Mouse (Mus musculus) embryonic facial prominence, embryonic 11.5 days (tissue): ENCODE results near the gene Mtg1. TPM values are rescaled to one million over a fixed set of nuclear protein-coding genes. Genes with fewer than 3 reads are reported as not detected.
A peak's percentile ranks its signal among the peaks of the same experiment; 100 is the strongest.

Experiments
- ATAC-seq: fragments of 200-750 bp; cut with Nextera tagmentation; replicated peaks from 2 replicates; pipeline ENCODE4 v1.8.0; 2017; ENCODE audit warnings: low read depth; ENCODE audit not compliant: insufficient number of reproducible peaks, low FRiP score, low TSS enrichment
- DNase-seq: peaks from one replicate; pipeline ENCODE4 v3.0.0-alpha.2; 2015; ENCODE audit warnings: low spot score
- H3K27ac ChIP-seq: fragments of 300-500 bp; sonication (generic); replicated peaks from 2 replicates; pipeline ENCODE4 v1.5.1; 2014; ENCODE audit warnings: mild to moderate bottlenecking, low read depth, low read length, control low read depth
- H3K27me3 ChIP-seq: fragments of 300-500 bp; sonication (generic); 2 replicates; pipeline ENCODE4 v1.6.1; 2014; ENCODE audit warnings: mild to moderate bottlenecking, low read length, moderate library complexity, mixed read lengths; ENCODE audit not compliant: control insufficient read depth, insufficient read depth
- H3K36me3 ChIP-seq: fragments of 300-500 bp; sonication (generic); replicated peaks from 2 replicates; pipeline ENCODE4 v1.6.1; 2014; ENCODE audit warnings: low read depth, mild to moderate bottlenecking, low read length, moderate library complexity, mixed read lengths; ENCODE audit not compliant: control insufficient read depth, insufficient read depth
- H3K4me1 ChIP-seq: fragments of 300-500 bp; sonication (generic); 2 replicates; pipeline ENCODE4 v1.6.1; 2014; ENCODE audit warnings: low read length, mixed read lengths; ENCODE audit not compliant: control insufficient read depth, insufficient read depth
- H3K4me2 ChIP-seq: fragments of 300-500 bp; sonication (generic); 2 replicates; pipeline ENCODE4 v1.6.1; 2014; ENCODE audit warnings: low read depth, mild to moderate bottlenecking, control low read depth, low read length, moderate library complexity
- H3K4me3 ChIP-seq: fragments of 300-500 bp; sonication (generic); 2 replicates; pipeline ENCODE4 v1.5.1; 2014; ENCODE audit warnings: low read depth, low read length, control low read depth
- H3K9ac ChIP-seq: fragments of 300-500 bp; sonication (generic); replicated peaks from 2 replicates; pipeline ENCODE4 v1.6.1; 2014; ENCODE audit warnings: mild to moderate bottlenecking, control low read depth, low read length
- H3K9me3 ChIP-seq: fragments of 300-500 bp; sonication (generic); replicated peaks from 2 replicates; pipeline ENCODE4 v1.6.1; 2016; ENCODE audit warnings: mild to moderate bottlenecking, low read length, inconsistent platforms, mixed read lengths; ENCODE audit not compliant: control insufficient read depth
- WGBS: fragments of 180-500 bp; shearing (Covaris S2); extraction: QIAGEN DNeasy Blood & Tissue Kit; methylation state at CpG from one replicate; pipeline ENCODE4 v1.1.7; 2014; 5-methylcytosine and 5-hydroxymethylcytosine counted together
- polyA plus RNA-seq: library from polyadenylated mRNA; unstranded; fragments of >200 nt; fragmentation: Nextera tagmentation; extraction: Ambion mirVana; gene quantifications from 2 replicates; pipeline ENCODE4 v1.2.1, GENCODE M21; 2014

Mtg1 gene
- polyA plus RNA-seq, 1 experiment from 2014 or later = 23.1 TPM

GRCm38 (mm10) chr7:140135106-140135770 lies 2.1 kb upstream of the Mtg1 start:
- 88% methylated on average over 5 of the region's 5 CpGs for WGBS
- ATAC-seq = no peak
- Histone ChIP-seq H3K27me3 (no peaks in the 10 kb centered on the region), H3K4me3 (no peak overlapping the region), H3K9ac (no peak overlapping the region), H3K9me3 (no peaks in the 10 kb centered on the region), H3K4me1 (0 out of 2 replicates have a peak, but pooled peaks cover 2% of the 10 kb centered on the region), H3K36me3 (no peaks in the 10 kb centered on the region), H3K27ac (no peak overlapping the region), H3K4me2 (no peak overlapping the region)
- no peak for DNase-seq

- Histone ChIP-seq H3K9ac (peak overlapping the region; percentile 84), H3K36me3 (no peaks in the 10 kb centered on the region), H3K4me3 (peak overlapping the region; percentile 64), H3K4me2 (peak overlapping the region; percentile 84), H3K4me1 (0 out of 2 replicates have a peak, but pooled peaks cover 2% of the 10 kb centered on the region), H3K27ac (no peak overlapping the region; the same call in 1 of the 2 replicates), H3K9me3 (no peaks in the 10 kb centered on the region), H3K27me3 (no peaks in the 10 kb centered on the region)
- DNase-seq = no peak
- no peak for ATAC-seq
- under 1% methylated on average over 8 of the region's 8 CpGs for WGBS
Observed at GRCm38 (mm10) chr7:140138021-140138310, 602 bp downstream of the Mtg1 start.

- no peaks in the 10 kb centered on the region for H3K9me3 ChIP-seq
- no peak overlapping the region for H3K4me3 ChIP-seq
- no peak overlapping the region for H3K27ac ChIP-seq
- H3K4me2 ChIP-seq = no peak overlapping the region
- 0 out of 2 replicates have a peak, but pooled peaks cover 2% of the 10 kb centered on the region for H3K4me1 ChIP-seq
- H3K36me3 ChIP-seq = no peaks in the 10 kb centered on the region
- DNase-seq (peak; percentile 78), ATAC-seq (no peak)
- WGBS = 5% methylated on average over 14 of the region's 14 CpGs
- H3K9ac ChIP-seq = no peak overlapping the region
- H3K27me3 ChIP-seq = no peaks in the 10 kb centered on the region
Observed at GRCm38 (mm10) chr7:140141350-140141749, 4.0 kb downstream of the Mtg1 start.

- no peak overlapping the region for H3K9ac ChIP-seq
- H3K36me3 ChIP-seq = no peaks in the 10 kb centered on the region
- no peak overlapping the region for H3K27ac ChIP-seq
- H3K4me1 ChIP-seq = no peaks in the 10 kb centered on the region
- 79% methylated on average over 4 of the region's 4 CpGs for whole genome bisulfite sequencing
- no peaks in the 10 kb centered on the region for H3K9me3 ChIP-seq
- no peaks in the 10 kb centered on the region for H3K27me3 ChIP-seq
- DNase-seq = no peak
- no peak overlapping the region for H3K4me2 ChIP-seq
- no peak overlapping the region for H3K4me3 ChIP-seq
- ATAC-seq = no peak
Observed at GRCm38 (mm10) chr7:140144550-140144949, 7.2 kb downstream of the Mtg1 start.

- Histone ChIP-seq H3K27ac (no peak overlapping the region), H3K4me3 (0 out of 2 replicates have a peak overlapping the region, but pooled peaks have one; percentile 17)
Observed at GRCm38 (mm10) chr7:140153383-140153782, 16.0 kb downstream of the Mtg1 start.

GRCm38 (mm10) chr7:140153829-140154217 lies 16.5 kb downstream of the Mtg1 start:
- Histone ChIP-seq H3K4me1 (peaks cover 2% of the 10 kb centered on the region), H3K36me3 (no peaks in the 10 kb centered on the region), H3K9me3 (no peaks in the 10 kb centered on the region), H3K4me3 (peak overlapping the region; percentile 24; the same call in 1 of the 2 replicates), H3K4me2 (peak overlapping the region; percentile 50), H3K27ac (no peak overlapping the region), H3K27me3 (peaks cover 15% of the 10 kb centered on the region), H3K9ac (no peak overlapping the region)
- DNase-seq = no peak
- 10% methylated on average over 4 of the region's 4 CpGs for WGBS
- ATAC-seq = no peak

More at GRCm38 (mm10) chr7:140153383-140153782, 16.0 kb downstream of the Mtg1 start:
- DNase-seq (peak; percentile 14), ATAC-seq (no peak)
- peaks cover 2% of the 10 kb centered on the region for H3K4me1 ChIP-seq
- peak overlapping the region; percentile 50 for H3K4me2 ChIP-seq
- no peaks in the 10 kb centered on the region for H3K9me3 ChIP-seq
- peak overlapping the region; percentile 47; the same call in 1 of the 2 replicates for H3K9ac ChIP-seq
- H3K27me3 ChIP-seq = peaks cover 15% of the 10 kb centered on the region
- WGBS = 6% methylated on average over 28 of the region's 28 CpGs
- H3K36me3 ChIP-seq = no peaks in the 10 kb centered on the region

- WGBS = 1% methylated on average over 28 of the region's 28 CpGs
- Histone ChIP-seq H3K36me3 (no peaks in the 10 kb centered on the region), H3K9ac (peak within 1 kb of the TSS; percentile 48; the same call in 1 of the 2 replicates), H3K4me2 (peak within 1 kb of the TSS; percentile 46), H3K27ac (no peak within 1 kb of the TSS), H3K4me3 (peak within 1 kb of the TSS; percentile 24), H3K9me3 (no peaks in the 10 kb centered on the region), H3K27me3 (peaks cover 15% of the 10 kb centered on the region), H3K4me1 (peaks cover 2% of the 10 kb centered on the region)
- peak; percentile 9 for DNase-seq
- peak; percentile 42; the same call in 1 of the 2 replicates for ATAC-seq
Observed at GRCm38 (mm10) chr7:140154218-140154927, 17.0 kb downstream of the Mtg1 start, which contains the start of gene Sprn. TSS of gene Sprn (minus strand) at chr7:140154877.

GRCm38 (mm10) chr7:140160363-140160762 lies 23.0 kb downstream of the Mtg1 start:
- no peaks in the 10 kb centered on the region for H3K9me3 ChIP-seq
- DNase-seq (no peak), ATAC-seq (no peak)
- H3K27me3 ChIP-seq = no peaks in the 10 kb centered on the region
- H3K4me3 ChIP-seq = no peak overlapping the region
- H3K36me3 ChIP-seq = no peaks in the 10 kb centered on the region
- WGBS = 74% methylated on average over 3 of the region's 3 CpGs
- H3K4me2 ChIP-seq = no peak overlapping the region
- no peaks in the 10 kb centered on the region for H3K4me1 ChIP-seq
- H3K9ac ChIP-seq = no peak overlapping the region
- H3K27ac ChIP-seq = no peak overlapping the region
